Mouse (Mus musculus): ENCODE measurements around the gene Snip1.

The Snip1 gene

GRCm38 (mm10) chr4:125101334-125101733, 34.9 kb downstream of the Snip1 start:
- DNase-seq: no peak

GRCm38 (mm10) chr4:125105354-125105753, 38.9 kb downstream of the Snip1 start:
- no peak for DNase-seq

GRCm38 (mm10) chr4:125114638-125115037, 48.2 kb downstream of the Snip1 start:
- DNase-seq: peak; percentile 93

GRCm38 (mm10) chr4:125115081-125115480, 48.6 kb downstream of the Snip1 start:
- DNase-seq: no peak

- no peak for DNase-seq
These were observed 49.2 kb downstream of the Snip1 start for GRCm38 (mm10) chr4:125115710-125116089.

- DNase-seq: peak; percentile 50
These were observed 49.8 kb downstream of the Snip1 start for GRCm38 (mm10) chr4:125116090-125116861.

GRCm38 (mm10) chr4:125116929-125117328, 50.5 kb downstream of the Snip1 start:
- DNase-seq: no peak

- no peak for DNase-seq
These were observed 51.4 kb downstream of the Snip1 start for GRCm38 (mm10) chr4:125117902-125118320.

- no peak for DNase-seq
These were observed 52.6 kb downstream of the Snip1 start for GRCm38 (mm10) chr4:125119070-125119469.

- no peak for DNase-seq
These were observed 53.2 kb downstream of the Snip1 start for GRCm38 (mm10) chr4:125119721-125120120.

- DNase-seq: no peak
These were observed 56.2 kb downstream of the Snip1 start for GRCm38 (mm10) chr4:125122431-125123278.

- DNase-seq: no peak
These were observed 56.8 kb downstream of the Snip1 start for GRCm38 (mm10) chr4:125123279-125123671.
